In genomic region chr5:99728027-99728451, GRCm38 (mm10) we compare ENCODE assay signal across 8 mouse cellular contexts. TPM values are rescaled to one million over a fixed set of nuclear protein-coding genes. Genes with fewer than 3 reads are reported as not detected.
DNase-seq lines count a peak whose midpoint lies in the region; ATAC-seq and TF ChIP-seq lines count a peak whose summit lies in the region.

No protein-coding gene starts in this region.

- peak; percentile 4 for DNase-seq in adrenal gland, postnatal 14 days
- DNase-seq in adrenal gland, adult 8-10 months: no peak
- peak; percentile 27 for DNase-seq in forebrain, embryonic 10.5 days (ENCODE audit: extremely low spot score, low spot score)
- DNase-seq in right cerebral cortex, postnatal 4 days: peak; percentile 18
- DNase-seq in B cell, adult 2 months: no peak

- H3K9ac ChIP-seq in intestine, embryonic 15.5 days: no peak overlapping the region
- H3K9ac ChIP-seq in liver, embryonic 16.5 days (ENCODE audit: low read depth, low read length): no peak overlapping the region

- WGBS in forebrain, embryonic 10.5 days: under 1% methylated on average over 15 of the region's 15 CpGs
- WGBS in intestine, embryonic 15.5 days: 2% methylated on average over 15 of the region's 15 CpGs
- WGBS in liver, embryonic 16.5 days (ENCODE audit: insufficient replicate concordance): 1% methylated on average over 15 of the region's 15 CpGs

- peak overlapping the region; percentile 84 for H3K4me3 ChIP-seq in E14TG2a.4 (replicated peaks; ENCODE audit: low read length)
- peak overlapping the region; percentile 67 for H3K4me3 ChIP-seq in forebrain, embryonic 10.5 days
- H3K4me3 ChIP-seq in intestine, embryonic 15.5 days (replicated peaks): peak overlapping the region; percentile 62
- H3K4me3 ChIP-seq in liver, embryonic 16.5 days (ENCODE audit: low read depth, low read length): no peak overlapping the region

- peak; percentile 5; the same call in 1 of the 2 replicates for ATAC-seq in intestine, embryonic 15.5 days
- ATAC-seq in liver, embryonic 16.5 days (ENCODE audit: low read depth): no peak

- no peaks in the 10 kb centered on the region for H3K36me3 ChIP-seq in E14TG2a.4 (ENCODE audit: insufficient read depth, low read length)
- H3K36me3 ChIP-seq in forebrain, embryonic 10.5 days (replicated peaks): no peaks in the 10 kb centered on the region
- H3K36me3 ChIP-seq in intestine, embryonic 15.5 days: no peaks in the 10 kb centered on the region
- H3K36me3 ChIP-seq in liver, embryonic 16.5 days (ENCODE audit: control insufficient read depth, insufficient read depth): no peaks in the 10 kb centered on the region

- peaks cover 71% of the 10 kb centered on the region for H3K27me3 ChIP-seq in E14TG2a.4 (ENCODE audit: insufficient read depth, low read length)
- H3K27me3 ChIP-seq in forebrain, embryonic 10.5 days (ENCODE audit: poor library complexity, severe bottlenecking): peaks cover 83% of the 10 kb centered on the region
- H3K27me3 ChIP-seq in intestine, embryonic 15.5 days (replicated peaks): 0 out of 2 replicates have a peak, but pooled peaks cover 4% of the 10 kb centered on the region
- H3K27me3 ChIP-seq in liver, embryonic 16.5 days (ENCODE audit: control insufficient read depth, insufficient read depth, low read depth, low read length): peaks cover 35% of the 10 kb centered on the region

- H3K9me3 ChIP-seq in E14TG2a.4 (ENCODE audit: low read length): peaks cover 5% of the 10 kb centered on the region; the same call in 1 of the 2 replicates
- H3K9me3 ChIP-seq in forebrain, embryonic 10.5 days: no peaks in the 10 kb centered on the region
- H3K9me3 ChIP-seq in intestine, embryonic 15.5 days: no peaks in the 10 kb centered on the region
- no peaks in the 10 kb centered on the region for H3K9me3 ChIP-seq in liver, embryonic 16.5 days (replicated peaks; ENCODE audit: control insufficient read depth, low read length)

- no peak overlapping the region for H3K27ac ChIP-seq in forebrain, embryonic 10.5 days
- H3K27ac ChIP-seq in intestine, embryonic 15.5 days: no peak overlapping the region
- H3K27ac ChIP-seq in liver, embryonic 16.5 days (ENCODE audit: low read length): no peak overlapping the region

- TF ChIP-seq CTCF in E14TG2a.4 (conservative IDR thresholded peaks at IDR 0.05; ENCODE audit: low read length): no peak

- peaks cover 15% of the 10 kb centered on the region for H3K4me1 ChIP-seq in E14TG2a.4 (replicated peaks; ENCODE audit: low read depth, low read length)
- H3K4me1 ChIP-seq in forebrain, embryonic 10.5 days: peaks cover 29% of the 10 kb centered on the region
- peaks cover 12% of the 10 kb centered on the region; the same call in 1 of the 2 replicates for H3K4me1 ChIP-seq in intestine, embryonic 15.5 days (replicated peaks)
- H3K4me1 ChIP-seq in liver, embryonic 16.5 days (ENCODE audit: control insufficient read depth, low read depth, low read length): no peaks in the 10 kb centered on the region

- peak overlapping the region; percentile 100 for H3K4me2 ChIP-seq in intestine, embryonic 15.5 days (replicated peaks)
- peak overlapping the region; percentile 64 for H3K4me2 ChIP-seq in liver, embryonic 16.5 days (ENCODE audit: low read depth, low read length)

RNA-seq across cellular contexts. Expression of gene Rasgef1b, which starts 0.8 kb away (rescaled TPM):
- total RNA-seq in adrenal gland, postnatal 14 days (2021): 9.0 and 14.3 TPM in 2 replicates
- total RNA-seq in adrenal gland, adult 8-10 months (2022): 10 to 100 TPM in 3 of 4 experiments, 1 to 10 TPM in 1; 9.8 to 14.6 (median 11.0) TPM
- 8.4 and 9.5 TPM in 2 replicates for polyA plus RNA-seq in forebrain, embryonic 10.5 days (2016; fragmentation: Nextera tagmentation; extraction: Ambion mirVana)
- 8.9 and 9.1 TPM in 2 replicates for polyA plus RNA-seq in intestine, embryonic 15.5 days (2015; fragmentation: Nextera tagmentation; extraction: Ambion mirVana)
- 11.2 and 11.5 TPM in 2 replicates for polyA plus RNA-seq in liver, embryonic 16.5 days (2015; fragmentation: Nextera tagmentation; extraction: Ambion mirVana)

Comparison
In these comparisons a context has a peak if more than half of its experiments do, and no peak if none do; other contexts are left out.
1. DNase-seq: peak in adrenal gland, postnatal 14 days (single experiment), forebrain, embryonic 10.5 days (single experiment) and right cerebral cortex, postnatal 4 days (single experiment); none in adrenal gland, adult 8-10 months (single experiment) and B cell, adult 2 months (0 of 2).